Mouse (Mus musculus): ENCODE measurements around the gene Grap. TPM values are rescaled to one million over a fixed set of nuclear protein-coding genes. Genes with fewer than 3 reads are reported as not detected.

Gene Grap
- 7.8 and 8.4 TPM in 2 replicates for polyA plus RNA-seq (2016; fragmentation: Nextera tagmentation; extraction: Ambion mirVana)

DNA sequence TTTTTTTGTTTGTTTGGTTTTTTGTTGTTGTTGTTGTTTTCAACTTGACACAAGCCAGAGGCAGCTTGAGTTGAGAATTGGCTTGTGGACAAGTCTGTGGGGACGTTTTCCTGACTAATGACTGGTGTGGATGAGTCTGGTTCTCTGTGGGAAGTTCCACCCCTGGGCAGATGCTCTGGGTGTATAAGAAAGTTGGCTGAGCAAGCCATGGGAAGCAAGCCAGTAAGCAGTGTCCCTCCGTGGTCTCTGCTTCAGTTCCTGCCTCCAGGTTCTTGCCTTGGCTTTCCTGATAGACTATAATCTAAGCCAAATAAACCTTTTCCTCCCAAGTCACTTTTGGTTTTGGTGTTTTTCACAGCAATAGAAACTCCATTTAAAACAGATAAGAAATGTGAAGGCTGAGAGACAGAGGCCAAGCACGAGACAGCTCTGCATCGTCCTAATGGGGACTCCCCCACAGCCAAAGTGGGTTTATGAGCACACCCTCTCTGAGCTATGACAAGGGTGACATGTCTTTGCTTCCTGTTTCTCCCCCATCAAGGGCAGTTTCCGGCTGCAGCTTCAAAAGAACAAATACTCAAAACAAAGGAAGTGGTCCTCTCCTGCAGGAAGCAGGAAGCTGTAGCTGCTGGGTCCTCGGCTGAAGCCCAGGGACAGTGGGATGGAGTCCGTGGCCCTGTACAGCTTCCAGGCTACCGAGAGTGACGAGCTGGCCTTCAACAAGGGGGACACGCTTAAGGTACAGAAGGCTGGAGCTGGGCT is at the start of gene Grap:
Grap (plus strand) TSS at position 580 of the 762 bp plus-strand sequence.
- 80% methylated on average over 10 of the region's 10 CpGs for WGBS
- H3K4me3 ChIP-seq: no peak within 1 kb of the TSS
- H3K4me2 ChIP-seq (replicated peaks): no peak within 1 kb of the TSS
- no peaks in the 10 kb centered on the region for H3K36me3 ChIP-seq
- H3K9me3 ChIP-seq: no peaks in the 10 kb centered on the region
- H3K27ac ChIP-seq (replicated peaks): no peak within 1 kb of the TSS
- no peak for ATAC-seq (ENCODE audit: low FRiP score, low read depth)
- H3K4me1 ChIP-seq: no peaks in the 10 kb centered on the region
- H3K27me3 ChIP-seq: 0 out of 2 replicates have a peak, but pooled peaks cover 4% of the 10 kb centered on the region
- no peak within 1 kb of the TSS for H3K9ac ChIP-seq (replicated peaks)

GRCm38 (mm10) chr11:61608072-61608471 is 45.0 kb upstream of the Grap start:
- Histone ChIP-seq H3K4me2 (replicated peaks) (no peak overlapping the region), H3K36me3 (no peaks in the 10 kb centered on the region), H3K27ac (replicated peaks) (no peak overlapping the region), H3K9ac (replicated peaks) (no peak overlapping the region), H3K4me3 (no peak overlapping the region), H3K4me1 (no peaks in the 10 kb centered on the region), H3K9me3 (0 out of 2 replicates have a peak, but pooled peaks cover 4% of the 10 kb centered on the region), H3K27me3 (no peaks in the 10 kb centered on the region)
- no peak for ATAC-seq (ENCODE audit: low FRiP score, low read depth)
- 82% methylated on average over 4 of the region's 4 CpGs for WGBS

- Histone ChIP-seq H3K36me3 (no peaks in the 10 kb centered on the region), H3K9me3 (0 out of 2 replicates have a peak, but pooled peaks cover 4% of the 10 kb centered on the region), H3K4me3 (no peak overlapping the region), H3K4me2 (replicated peaks) (no peak overlapping the region), H3K4me1 (peaks cover 6% of the 10 kb centered on the region), H3K27me3 (0 out of 2 replicates have a peak, but pooled peaks cover 8% of the 10 kb centered on the region), H3K9ac (replicated peaks) (no peak overlapping the region), H3K27ac (replicated peaks) (no peak overlapping the region)
- WGBS: 86% methylated on average over 3 of the region's 3 CpGs
- no peak for ATAC-seq (ENCODE audit: low FRiP score, low read depth)
Observed at GRCm38 (mm10) chr11:61611197-61611596, 41.9 kb upstream of the Grap start.

DNA sequence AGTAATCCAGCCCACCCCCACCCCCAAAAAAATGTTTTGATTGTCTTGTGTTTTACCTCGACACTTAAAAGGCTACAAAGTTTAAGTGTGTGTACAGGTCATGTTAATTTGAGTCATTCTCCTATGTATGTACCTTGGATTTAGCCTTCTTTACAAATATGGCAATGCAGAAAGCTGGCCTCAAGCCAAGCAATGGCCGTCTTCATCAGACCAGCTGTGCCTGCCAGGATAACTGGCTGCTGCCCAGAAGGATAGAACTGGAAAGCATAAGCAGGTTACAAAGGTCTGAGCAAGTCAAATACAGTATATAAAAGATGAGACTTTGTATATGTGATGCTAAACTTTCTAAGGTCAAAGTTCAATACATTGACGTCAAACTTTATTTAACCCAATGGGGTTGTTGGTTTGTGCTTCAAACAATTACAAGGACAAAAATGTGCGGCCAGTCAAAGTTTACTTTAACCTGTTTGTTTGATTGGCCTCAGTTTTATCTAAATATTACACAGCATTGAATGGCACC is 40.9 kb upstream of the Grap start:
- H3K4me3 ChIP-seq: no peak overlapping the region
- 0 out of 2 replicates have a peak, but pooled peaks cover 8% of the 10 kb centered on the region for H3K27me3 ChIP-seq
- H3K4me2 ChIP-seq (replicated peaks): no peak overlapping the region
- no peak overlapping the region for H3K9ac ChIP-seq (replicated peaks)
- 86% methylated on average over 4 of the region's 4 CpGs for WGBS
- no peak overlapping the region for H3K27ac ChIP-seq (replicated peaks)
- no peaks in the 10 kb centered on the region for H3K9me3 ChIP-seq
- peaks cover 8% of the 10 kb centered on the region for H3K4me1 ChIP-seq
- no peaks in the 10 kb centered on the region for H3K36me3 ChIP-seq
- no peak for ATAC-seq (ENCODE audit: low FRiP score, low read depth)

- H3K9ac ChIP-seq (replicated peaks): no peak overlapping the region
- no peak overlapping the region for H3K27ac ChIP-seq (replicated peaks)
- ATAC-seq (ENCODE audit: low FRiP score, low read depth): no peak
- no peaks in the 10 kb centered on the region for H3K36me3 ChIP-seq
- 0 out of 2 replicates have a peak, but pooled peaks cover 8% of the 10 kb centered on the region for H3K27me3 ChIP-seq
- H3K4me3 ChIP-seq: no peak overlapping the region
- H3K4me1 ChIP-seq: peaks cover 8% of the 10 kb centered on the region
- H3K9me3 ChIP-seq: no peaks in the 10 kb centered on the region
- 73% methylated on average over 5 of the region's 5 CpGs for WGBS
- no peak overlapping the region for H3K4me2 ChIP-seq (replicated peaks)
Observed at GRCm38 (mm10) chr11:61614401-61614800, 38.7 kb upstream of the Grap start.

DNA sequence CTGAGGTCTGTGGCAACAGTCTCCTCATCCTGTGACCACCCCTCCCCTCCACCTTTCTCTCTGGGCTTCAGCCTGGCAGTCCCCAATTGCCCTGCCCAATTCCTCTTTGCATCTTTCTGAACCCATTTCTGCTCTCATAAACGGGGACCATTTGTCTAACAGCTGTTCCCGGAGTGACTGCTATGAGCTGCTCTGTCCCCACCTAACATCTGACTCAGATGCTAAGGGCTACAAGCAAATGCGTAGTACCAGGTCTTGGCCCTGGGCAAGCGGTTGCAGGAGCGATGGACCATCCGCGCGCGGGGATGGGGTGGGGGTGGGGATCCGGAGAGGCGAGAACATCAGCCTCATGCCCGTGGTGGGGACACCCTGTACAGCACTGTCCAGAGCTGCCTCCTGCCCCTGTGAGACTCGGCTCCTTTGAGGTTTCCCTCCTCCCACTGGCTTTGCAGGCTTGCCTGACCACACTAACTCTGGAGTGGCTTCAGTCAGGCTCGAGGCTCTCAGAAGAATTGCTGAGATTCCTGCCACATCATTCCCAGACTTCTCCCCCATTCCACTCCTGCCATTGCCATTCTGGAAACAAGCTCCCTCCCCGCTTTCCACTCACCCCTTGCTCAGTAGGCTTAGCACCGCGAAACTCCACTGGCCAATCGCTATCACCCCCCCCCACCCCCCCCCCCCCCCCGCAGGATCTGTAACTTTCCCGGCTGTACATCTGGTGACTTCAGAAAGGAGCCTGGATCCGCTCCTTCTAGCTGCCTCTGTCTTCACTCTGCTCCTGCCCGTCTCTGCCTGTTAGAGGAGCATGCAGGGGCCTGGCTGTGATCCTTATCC is 37.2 kb upstream of the Grap start:
- peak overlapping the region; percentile 41 for H3K9ac ChIP-seq (replicated peaks)
- no peaks in the 10 kb centered on the region for H3K36me3 ChIP-seq
- no peaks in the 10 kb centered on the region for H3K9me3 ChIP-seq
- peak overlapping the region; percentile 43 for H3K4me2 ChIP-seq (replicated peaks)
- H3K27ac ChIP-seq (replicated peaks): no peak overlapping the region
- peaks cover 15% of the 10 kb centered on the region for H3K4me1 ChIP-seq
- no peak for ATAC-seq (ENCODE audit: low FRiP score, low read depth)
- H3K27me3 ChIP-seq: 0 out of 2 replicates have a peak, but pooled peaks cover 8% of the 10 kb centered on the region
- 9% methylated on average over 19 of the region's 22 CpGs for WGBS
- H3K4me3 ChIP-seq: peak overlapping the region; percentile 12; the same call in 1 of the 2 replicates

DNA sequence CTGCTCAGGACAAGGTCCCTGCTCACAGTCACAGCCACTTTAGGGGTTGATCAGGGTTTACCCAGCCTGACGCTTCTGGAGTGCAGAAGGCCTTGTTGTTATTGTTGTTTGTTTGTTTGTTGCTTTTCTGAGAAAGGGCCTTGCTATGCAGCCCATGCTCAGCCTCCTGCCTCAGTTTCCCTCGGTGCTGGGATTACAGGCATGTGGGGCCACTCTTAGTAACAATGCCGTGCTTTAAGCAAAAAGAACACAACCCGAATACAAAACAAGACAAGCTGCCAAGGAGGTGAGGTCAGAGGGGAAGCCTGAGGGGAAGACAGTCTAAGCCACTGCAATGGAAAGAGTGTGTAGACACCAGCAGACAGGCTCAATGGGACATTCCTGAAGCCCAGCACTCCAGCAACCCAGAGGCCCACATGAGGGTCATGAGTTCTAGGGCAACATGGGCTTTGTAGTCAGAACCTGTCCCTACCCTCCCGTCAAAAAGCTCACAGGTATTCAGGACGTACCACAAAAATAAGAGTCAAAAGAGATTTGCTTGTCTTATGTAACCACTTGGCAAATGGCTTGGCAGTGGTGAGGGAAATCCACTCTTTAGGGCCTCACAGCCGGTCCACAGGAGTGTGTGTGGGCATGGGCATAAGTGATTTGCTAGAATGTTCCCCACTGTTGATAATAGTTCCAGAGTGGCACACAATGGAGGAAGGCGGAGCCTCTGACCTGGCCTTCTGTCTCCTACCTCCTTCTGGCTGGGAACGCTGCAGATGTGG is 36.4 kb upstream of the Grap start:
- H3K4me1 ChIP-seq: peaks cover 15% of the 10 kb centered on the region
- no peak overlapping the region for H3K4me3 ChIP-seq
- H3K9me3 ChIP-seq: no peaks in the 10 kb centered on the region
- no peak for ATAC-seq (ENCODE audit: low FRiP score, low read depth)
- no peak overlapping the region for H3K27ac ChIP-seq (replicated peaks)
- H3K9ac ChIP-seq (replicated peaks): no peak overlapping the region
- no peak overlapping the region for H3K4me2 ChIP-seq (replicated peaks)
- WGBS: 59% methylated on average over 9 of the region's 9 CpGs
- no peaks in the 10 kb centered on the region for H3K36me3 ChIP-seq
- H3K27me3 ChIP-seq: 0 out of 2 replicates have a peak, but pooled peaks cover 8% of the 10 kb centered on the region

DNA sequence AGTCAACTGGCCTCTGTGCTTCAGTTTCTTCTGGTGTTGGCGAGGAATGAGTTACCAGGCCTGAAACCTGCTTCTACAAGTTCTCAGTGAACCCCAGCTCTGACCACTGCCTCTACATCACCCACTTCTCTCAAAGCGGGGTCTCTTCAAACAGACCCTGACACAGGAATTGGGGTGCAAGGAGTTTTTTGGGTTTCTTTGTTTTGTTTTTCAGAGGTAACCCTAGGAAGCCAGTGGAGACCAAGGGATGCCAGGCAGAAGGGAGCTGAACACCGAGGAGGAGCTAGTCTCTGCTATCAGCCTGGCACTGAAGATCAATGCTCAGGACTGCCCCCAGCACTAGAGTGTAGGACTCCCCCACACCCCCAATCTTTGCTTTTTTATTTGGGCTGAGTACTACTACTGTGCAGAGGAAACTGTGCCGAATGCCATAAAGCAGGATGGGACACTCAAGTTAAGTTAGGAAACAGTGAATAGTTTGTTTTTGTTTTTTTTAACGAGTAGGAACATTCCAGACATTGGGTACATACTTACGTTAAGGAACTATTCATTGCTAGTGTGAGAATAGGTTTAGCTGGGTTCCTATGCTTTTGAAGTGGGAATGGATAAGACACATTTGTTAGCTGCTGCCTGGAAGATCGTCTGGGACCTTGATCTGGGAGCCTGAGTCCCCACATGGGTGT is 35.6 kb upstream of the Grap start:
- 87% methylated on average over 7 of the region's 7 CpGs for WGBS
- Histone ChIP-seq H3K4me2 (replicated peaks) (no peak overlapping the region), H3K4me1 (peaks cover 15% of the 10 kb centered on the region), H3K27me3 (0 out of 2 replicates have a peak, but pooled peaks cover 8% of the 10 kb centered on the region), H3K4me3 (no peak overlapping the region), H3K9me3 (no peaks in the 10 kb centered on the region), H3K27ac (replicated peaks) (no peak overlapping the region), H3K36me3 (no peaks in the 10 kb centered on the region), H3K9ac (replicated peaks) (no peak overlapping the region)
- ATAC-seq (ENCODE audit: low FRiP score, low read depth): no peak

- 89% methylated on average over 8 of the region's 8 CpGs for WGBS
- 0 out of 2 replicates have a peak, but pooled peaks cover 8% of the 10 kb centered on the region for H3K27me3 ChIP-seq
- H3K36me3 ChIP-seq: no peaks in the 10 kb centered on the region
- ATAC-seq (ENCODE audit: low FRiP score, low read depth): no peak
- H3K4me3 ChIP-seq: no peak overlapping the region
- peaks cover 15% of the 10 kb centered on the region for H3K4me1 ChIP-seq
- no peak overlapping the region for H3K9ac ChIP-seq (replicated peaks)
- no peaks in the 10 kb centered on the region for H3K9me3 ChIP-seq
- H3K4me2 ChIP-seq (replicated peaks): no peak overlapping the region
- H3K27ac ChIP-seq (replicated peaks): no peak overlapping the region
Observed at GRCm38 (mm10) chr11:61618131-61618530, 34.9 kb upstream of the Grap start.

- no peak for ATAC-seq (ENCODE audit: low FRiP score, low read depth)
- no peaks in the 10 kb centered on the region for H3K36me3 ChIP-seq
- WGBS: 82% methylated on average over 8 of the region's 8 CpGs
Observed at GRCm38 (mm10) chr11:61618571-61618970, 34.5 kb upstream of the Grap start.

GRCm38 (mm10) chr11:61619356-61619755 is 33.7 kb upstream of the Grap start:
- Histone ChIP-seq H3K27ac (replicated peaks) (no peak overlapping the region), H3K27me3 (0 out of 2 replicates have a peak, but pooled peaks cover 8% of the 10 kb centered on the region), H3K36me3 (no peaks in the 10 kb centered on the region), H3K4me3 (peak overlapping the region; percentile 45), H3K4me1 (peaks cover 15% of the 10 kb centered on the region), H3K4me2 (replicated peaks) (peak overlapping the region; percentile 70), H3K9me3 (no peaks in the 10 kb centered on the region), H3K9ac (replicated peaks) (peak overlapping the region; percentile 39; the same call in 1 of the 2 replicates)
- 11% methylated on average over 6 of the region's 6 CpGs for WGBS
- no peak for ATAC-seq (ENCODE audit: low FRiP score, low read depth)

More at GRCm38 (mm10) chr11:61618571-61618970, 34.5 kb upstream of the Grap start:
- Histone ChIP-seq H3K4me1 (peaks cover 15% of the 10 kb centered on the region), H3K9me3 (no peaks in the 10 kb centered on the region), H3K27ac (replicated peaks) (no peak overlapping the region), H3K4me2 (replicated peaks) (no peak overlapping the region), H3K4me3 (no peak overlapping the region), H3K9ac (replicated peaks) (no peak overlapping the region), H3K27me3 (0 out of 2 replicates have a peak, but pooled peaks cover 8% of the 10 kb centered on the region)

Data from midbrain, embryonic 12.5 days (tissue).